Mouse (Mus musculus): ENCODE data around the gene Purb. TPM values are rescaled to one million over a fixed set of nuclear protein-coding genes. Genes with fewer than 3 reads are reported as not detected.

Purb gene
- 347 TPM for polyA plus RNA-seq (2014; fragmentation: Illumina TruSeq; extraction: RNeasy Lipid Tissue Mini Kit (QIAGEN cat#74804))

GRCm38 (mm10) chr11:6475867-6476484 is at the start of gene Purb:
Gene Purb, minus strand, starts transcription at chr11:6475917.

GRCm38 (mm10) chr11:6520507-6521173 is 44.9 kb upstream of the Purb start, which contains the start of gene Myo1g:
Gene Myo1g, minus strand, starts transcription at chr11:6520965.

GRCm38 (mm10) chr11:6444077-6444853 is 31.5 kb downstream of the Purb start, which contains the start of gene H2afv:
Gene H2afv, minus strand, starts transcription at chr11:6444443.

Other genes starting within 250 kb of the Purb start
- gene Npc1l1, start 245.8 kb downstream of the Purb start, polyA plus RNA-seq (2014; fragmentation: Illumina TruSeq; extraction: RNeasy Lipid Tissue Mini Kit (QIAGEN cat#74804)) = not detected
- gene Ddx56, start 208.1 kb downstream of the Purb start, polyA plus RNA-seq (2014; fragmentation: Illumina TruSeq; extraction: RNeasy Lipid Tissue Mini Kit (QIAGEN cat#74804)) = 8.7 TPM
- gene Tmed4, start 201.0 kb downstream of the Purb start, polyA plus RNA-seq (2014; fragmentation: Illumina TruSeq; extraction: RNeasy Lipid Tissue Mini Kit (QIAGEN cat#74804)) = 46.5 TPM
- 64.3 TPM for gene Ogdh, start 184.3 kb downstream of the Purb start, polyA plus RNA-seq (2014; fragmentation: Illumina TruSeq; extraction: RNeasy Lipid Tissue Mini Kit (QIAGEN cat#74804))
- gene Zmiz2, start 86.8 kb downstream of the Purb start, polyA plus RNA-seq (2014; fragmentation: Illumina TruSeq; extraction: RNeasy Lipid Tissue Mini Kit (QIAGEN cat#74804)) = 0.63 TPM
- 1,012 TPM for gene Ppia, start 60.5 kb downstream of the Purb start, polyA plus RNA-seq (2014; fragmentation: Illumina TruSeq; extraction: RNeasy Lipid Tissue Mini Kit (QIAGEN cat#74804))
- gene H2afv, start 31.5 kb downstream of the Purb start, polyA plus RNA-seq (2014; fragmentation: Illumina TruSeq; extraction: RNeasy Lipid Tissue Mini Kit (QIAGEN cat#74804)) = 19.9 TPM
- not detected for gene Myo1g, start 45.0 kb upstream of the Purb start, polyA plus RNA-seq (2014; fragmentation: Illumina TruSeq; extraction: RNeasy Lipid Tissue Mini Kit (QIAGEN cat#74804))
- 2.1 TPM for gene Ccm2, start 71.0 kb upstream of the Purb start, polyA plus RNA-seq (2014; fragmentation: Illumina TruSeq; extraction: RNeasy Lipid Tissue Mini Kit (QIAGEN cat#74804))
- gene Nacad, start 130.1 kb upstream of the Purb start, polyA plus RNA-seq (2014; fragmentation: Illumina TruSeq; extraction: RNeasy Lipid Tissue Mini Kit (QIAGEN cat#74804)) = not detected
- gene Tbrg4, start 150.2 kb upstream of the Purb start, polyA plus RNA-seq (2014; fragmentation: Illumina TruSeq; extraction: RNeasy Lipid Tissue Mini Kit (QIAGEN cat#74804)) = 0.97 TPM
- not detected for gene Wap, start 162.7 kb upstream of the Purb start, polyA plus RNA-seq (2014; fragmentation: Illumina TruSeq; extraction: RNeasy Lipid Tissue Mini Kit (QIAGEN cat#74804))
- gene Ramp3, start 182.6 kb upstream of the Purb start, polyA plus RNA-seq (2014; fragmentation: Illumina TruSeq; extraction: RNeasy Lipid Tissue Mini Kit (QIAGEN cat#74804)) = not detected